Mouse (Mus musculus) neural tube, embryonic 12.5 days (tissue): Measurements from ENCODE around the gene Slc16a6. TPM values are rescaled to one million over a fixed set of nuclear protein-coding genes. Genes with fewer than 3 reads are reported as not detected.

Experiments
- ATAC-seq: fragments of 200-750 bp; cut with Nextera tagmentation; 2 replicates; pipeline ENCODE4 v1.8.0; 2017; ENCODE audit warnings: low read depth, mild to moderate bottlenecking, moderate TSS enrichment, moderate library complexity; ENCODE audit not compliant: low FRiP score
- H3K27ac ChIP-seq: fragments of 300-500 bp; sonication (generic); 2 replicates; pipeline ENCODE4 v1.5.1; 2016
- H3K27me3 ChIP-seq: fragments of 300-500 bp; sonication (generic); replicated peaks from 2 replicates; pipeline ENCODE4 v1.6.1; 2016; ENCODE audit warnings: mild to moderate bottlenecking
- H3K36me3 ChIP-seq: fragments of 300-500 bp; sonication (generic); 2 replicates; pipeline ENCODE4 v1.6.1; 2016; ENCODE audit warnings: mild to moderate bottlenecking
- H3K4me1 ChIP-seq: fragments of 300-500 bp; sonication (generic); 2 replicates; pipeline ENCODE4 v1.6.1; 2016
- H3K4me2 ChIP-seq: fragments of 300-500 bp; sonication (generic); replicated peaks from 2 replicates; pipeline ENCODE4 v1.6.1; 2016; ENCODE audit warnings: mild to moderate bottlenecking
- H3K4me3 ChIP-seq: fragments of 300-500 bp; sonication (generic); 2 replicates; pipeline ENCODE4 v1.5.1; 2016
- H3K9ac ChIP-seq: fragments of 300-500 bp; sonication (generic); 2 replicates; pipeline ENCODE4 v1.6.1; 2016; ENCODE audit warnings: mild to moderate bottlenecking
- H3K9me3 ChIP-seq: fragments of 300-500 bp; sonication (generic); 2 replicates; pipeline ENCODE4 v1.6.1; 2016; ENCODE audit warnings: mild to moderate bottlenecking
- WGBS: fragments of 180-500 bp; shearing (Covaris S2); methylation state at CpG from one replicate; pipeline ENCODE4 v1.1.7; 2016; 5-methylcytosine and 5-hydroxymethylcytosine counted together
- polyA plus RNA-seq: library from polyadenylated mRNA; unstranded; fragments of >200 nt; fragmentation: Nextera tagmentation; extraction: Ambion mirVana; gene quantifications from 2 replicates; pipeline ENCODE4 v1.2.1, GENCODE M21; 2016

The Slc16a6 gene
- polyA plus RNA-seq, result 3.9 and 4.0 TPM in 2 replicates

GRCm38 (mm10) chr11:109473171-109474085 is at the start of gene Slc16a6, which contains the start of gene Arsg:
Gene Slc16a6 (minus strand): TSS chr11:109473598.
Gene Arsg (plus strand): TSS chr11:109473374.
- peak within 1 kb of the TSS; percentile 86 for H3K27ac ChIP-seq
- ATAC-seq, result peak; percentile 86
- H3K4me2 ChIP-seq, result peak within 1 kb of the TSS; percentile 93
- H3K4me1 ChIP-seq, result peaks cover 33% of the 10 kb centered on the region
- no peaks in the 10 kb centered on the region; the same call in 1 of the 2 replicates for H3K27me3 ChIP-seq
- no peaks in the 10 kb centered on the region for H3K36me3 ChIP-seq
- no peaks in the 10 kb centered on the region for H3K9me3 ChIP-seq
- peak within 1 kb of the TSS; percentile 96 for H3K9ac ChIP-seq
- under 1% methylated on average over 110 of the region's 111 CpGs for WGBS
- H3K4me3 ChIP-seq, result peak within 1 kb of the TSS; percentile 75

- H3K9me3 ChIP-seq, result no peaks in the 10 kb centered on the region
- no peaks in the 10 kb centered on the region for H3K36me3 ChIP-seq
- no peak overlapping the region for H3K4me3 ChIP-seq
- no peak overlapping the region for H3K9ac ChIP-seq
- no peak for ATAC-seq
- 58% methylated on average over 7 of the region's 7 CpGs for WGBS
- no peak overlapping the region for H3K27ac ChIP-seq
- H3K4me2 ChIP-seq, result no peak overlapping the region
- no peaks in the 10 kb centered on the region for H3K27me3 ChIP-seq
- H3K4me1 ChIP-seq, result no peaks in the 10 kb centered on the region
Observed at GRCm38 (mm10) chr11:109520958-109521357, 47.6 kb upstream of the Slc16a6 start.

- Histone ChIP-seq H3K9me3 (no peaks in the 10 kb centered on the region), H3K36me3 (no peaks in the 10 kb centered on the region), H3K27me3 (no peaks in the 10 kb centered on the region), H3K9ac (no peak overlapping the region), H3K4me3 (no peak overlapping the region), H3K27ac (no peak overlapping the region), H3K4me1 (no peaks in the 10 kb centered on the region), H3K4me2 (no peak overlapping the region)
- 82% methylated on average over 3 of the region's 3 CpGs for WGBS
- ATAC-seq, result no peak
Observed at GRCm38 (mm10) chr11:109517816-109518215, 44.4 kb upstream of the Slc16a6 start.

- 91% methylated on average over 11 of the region's 11 CpGs for WGBS
- ATAC-seq, result no peak
- Histone ChIP-seq H3K4me3 (no peak overlapping the region), H3K27ac (no peak overlapping the region), H3K9ac (no peak overlapping the region), H3K4me1 (no peaks in the 10 kb centered on the region), H3K36me3 (no peaks in the 10 kb centered on the region), H3K4me2 (no peak overlapping the region), H3K27me3 (no peaks in the 10 kb centered on the region), H3K9me3 (no peaks in the 10 kb centered on the region)
Observed at GRCm38 (mm10) chr11:109517330-109517729, 43.9 kb upstream of the Slc16a6 start.

- no peak overlapping the region for H3K4me2 ChIP-seq
- WGBS, result 75% methylated on average over 3 of the region's 3 CpGs
- H3K4me3 ChIP-seq, result no peak overlapping the region
- 0 out of 2 replicates have a peak, but pooled peaks cover 5% of the 10 kb centered on the region for H3K9me3 ChIP-seq
- no peaks in the 10 kb centered on the region for H3K36me3 ChIP-seq
- no peak overlapping the region for H3K27ac ChIP-seq
- no peaks in the 10 kb centered on the region for H3K4me1 ChIP-seq
- ATAC-seq, result no peak
- H3K9ac ChIP-seq, result no peak overlapping the region
- no peaks in the 10 kb centered on the region for H3K27me3 ChIP-seq
Observed at GRCm38 (mm10) chr11:109514064-109514612, 40.7 kb upstream of the Slc16a6 start.

- ATAC-seq, result no peak
- no peak overlapping the region for H3K4me2 ChIP-seq
- no peak overlapping the region for H3K4me3 ChIP-seq
- no peaks in the 10 kb centered on the region for H3K27me3 ChIP-seq
- 0 out of 2 replicates have a peak, but pooled peaks cover 5% of the 10 kb centered on the region for H3K9me3 ChIP-seq
- WGBS, result 89% methylated on average over 16 of the region's 16 CpGs
- H3K27ac ChIP-seq, result no peak overlapping the region
- H3K9ac ChIP-seq, result no peak overlapping the region
- no peaks in the 10 kb centered on the region for H3K36me3 ChIP-seq
- H3K4me1 ChIP-seq, result no peaks in the 10 kb centered on the region
Observed at GRCm38 (mm10) chr11:109512995-109513675, 39.7 kb upstream of the Slc16a6 start.

GRCm38 (mm10) chr11:109507068-109507467 is 33.7 kb upstream of the Slc16a6 start:
- 47% methylated on average over 3 of the region's 3 CpGs for WGBS
- 0 out of 2 replicates have a peak, but pooled peaks cover 5% of the 10 kb centered on the region for H3K9me3 ChIP-seq
- no peak overlapping the region for H3K9ac ChIP-seq
- H3K36me3 ChIP-seq, result no peaks in the 10 kb centered on the region
- H3K27ac ChIP-seq, result no peak overlapping the region
- H3K4me2 ChIP-seq, result no peak overlapping the region
- ATAC-seq, result no peak
- H3K4me3 ChIP-seq, result no peak overlapping the region
- no peaks in the 10 kb centered on the region for H3K27me3 ChIP-seq
- no peaks in the 10 kb centered on the region for H3K4me1 ChIP-seq

- no peak for ATAC-seq
- WGBS, result 76% methylated on average over 4 of the region's 4 CpGs
- Histone ChIP-seq H3K36me3 (no peaks in the 10 kb centered on the region), H3K4me2 (no peak overlapping the region), H3K4me1 (no peaks in the 10 kb centered on the region), H3K27me3 (no peaks in the 10 kb centered on the region), H3K9me3 (no peaks in the 10 kb centered on the region), H3K9ac (no peak overlapping the region), H3K27ac (no peak overlapping the region), H3K4me3 (no peak overlapping the region)
Observed at GRCm38 (mm10) chr11:109505823-109506222, 32.4 kb upstream of the Slc16a6 start.

- Histone ChIP-seq H3K36me3 (no peaks in the 10 kb centered on the region), H3K4me2 (no peak overlapping the region), H3K4me1 (no peaks in the 10 kb centered on the region), H3K27me3 (no peaks in the 10 kb centered on the region), H3K27ac (no peak overlapping the region), H3K4me3 (no peak overlapping the region), H3K9me3 (no peaks in the 10 kb centered on the region), H3K9ac (no peak overlapping the region)
- no peak for ATAC-seq
- WGBS, result 81% methylated on average over 9 of the region's 9 CpGs
Observed at GRCm38 (mm10) chr11:109504977-109505376, 31.6 kb upstream of the Slc16a6 start.

GRCm38 (mm10) chr11:109500206-109500605 is 26.8 kb upstream of the Slc16a6 start:
- Histone ChIP-seq H3K4me3 (no peak overlapping the region), H3K36me3 (no peaks in the 10 kb centered on the region), H3K27ac (no peak overlapping the region), H3K27me3 (no peaks in the 10 kb centered on the region), H3K9me3 (no peaks in the 10 kb centered on the region), H3K4me2 (no peak overlapping the region), H3K4me1 (peaks cover 23% of the 10 kb centered on the region; the same call in 1 of the 2 replicates), H3K9ac (no peak overlapping the region)
- ATAC-seq, result no peak
- 94% methylated on average over 5 of the region's 5 CpGs for WGBS

GRCm38 (mm10) chr11:109497990-109498389 is 24.6 kb upstream of the Slc16a6 start:
- 68% methylated on average over 9 of the region's 9 CpGs for WGBS
- Histone ChIP-seq H3K9me3 (no peaks in the 10 kb centered on the region), H3K27ac (no peak overlapping the region), H3K4me1 (peaks cover 25% of the 10 kb centered on the region; the same call in 1 of the 2 replicates), H3K4me3 (no peak overlapping the region), H3K36me3 (no peaks in the 10 kb centered on the region), H3K27me3 (no peaks in the 10 kb centered on the region), H3K9ac (no peak overlapping the region), H3K4me2 (no peak overlapping the region)
- ATAC-seq, result no peak
